Mouse (Mus musculus): ENCODE data around the gene Palmd. TPM values are rescaled to one million over a fixed set of nuclear protein-coding genes. Genes with fewer than 3 reads are reported as not detected.

Palmd gene
- polyA plus RNA-seq, 1 experiment from 2014 or later: 4.9 TPM

- Histone ChIP-seq H3K4me2 (no peak overlapping the region), H3K27ac (ENCODE audit: low read depth) (no peak overlapping the region), H3K4me3 (ENCODE audit: low read depth, low read length) (no peak overlapping the region), H3K9me3 (ENCODE audit: low read depth, low read length) (no peaks in the 10 kb centered on the region), H3K9ac (no peak overlapping the region), H3K4me1 (ENCODE audit: insufficient read depth) (no peaks in the 10 kb centered on the region), H3K36me3 (ENCODE audit: insufficient read depth) (no peaks in the 10 kb centered on the region), H3K27me3 (ENCODE audit: insufficient read depth, low read length) (no peaks in the 10 kb centered on the region)
- WGBS: 73% methylated on average over 2 of the region's 2 CpGs
- TF ChIP-seq CTCF (IDR thresholded peaks at IDR 0.05; ENCODE audit: low read depth): no peak
- ATAC-seq (ENCODE audit: insufficient read depth) (no peak), DNase-seq (no peak)
Measured at GRCm38 (mm10) chr3:116991180-116991579, 22.4 kb upstream of the Palmd start.

GRCm38 (mm10) chr3:116988221-116988620 lies 19.4 kb upstream of the Palmd start:
- Histone ChIP-seq H3K9ac (no peak overlapping the region), H3K4me2 (no peak overlapping the region), H3K27ac (ENCODE audit: low read depth) (no peak overlapping the region), H3K9me3 (ENCODE audit: low read depth, low read length) (no peaks in the 10 kb centered on the region), H3K27me3 (ENCODE audit: insufficient read depth, low read length) (no peaks in the 10 kb centered on the region), H3K4me3 (ENCODE audit: low read depth, low read length) (no peak overlapping the region), H3K4me1 (ENCODE audit: insufficient read depth) (no peaks in the 10 kb centered on the region), H3K36me3 (ENCODE audit: insufficient read depth) (no peaks in the 10 kb centered on the region)
- 78% methylated on average over 3 of the region's 3 CpGs for WGBS
- DNase-seq (no peak), ATAC-seq (ENCODE audit: insufficient read depth) (no peak)
- TF ChIP-seq CTCF (IDR thresholded peaks at IDR 0.05; ENCODE audit: low read depth): no peak

- DNase-seq: no peak
- no peak for ATAC-seq (ENCODE audit: insufficient read depth)
- no peaks in the 10 kb centered on the region for H3K4me1 ChIP-seq (ENCODE audit: insufficient read depth)
- H3K36me3 ChIP-seq (ENCODE audit: insufficient read depth): no peaks in the 10 kb centered on the region
- TF ChIP-seq CTCF (IDR thresholded peaks at IDR 0.05; ENCODE audit: low read depth): no peak
- H3K4me3 ChIP-seq (ENCODE audit: low read depth, low read length): no peak overlapping the region
- H3K4me2 ChIP-seq: no peak overlapping the region
- no peak overlapping the region for H3K27ac ChIP-seq (ENCODE audit: low read depth)
- no peaks in the 10 kb centered on the region for H3K9me3 ChIP-seq (ENCODE audit: low read depth, low read length)
- WGBS: 49% methylated on average over 2 of the region's 2 CpGs
- no peak overlapping the region for H3K9ac ChIP-seq
- no peaks in the 10 kb centered on the region for H3K27me3 ChIP-seq (ENCODE audit: insufficient read depth, low read length)
Measured at GRCm38 (mm10) chr3:116986451-116986850, 17.7 kb upstream of the Palmd start.

- 68% methylated on average over 1 of the region's 1 CpGs for WGBS
- H3K4me3 ChIP-seq (ENCODE audit: low read depth, low read length): no peak overlapping the region
- H3K4me1 ChIP-seq (ENCODE audit: insufficient read depth): no peaks in the 10 kb centered on the region
- H3K27ac ChIP-seq (ENCODE audit: low read depth): no peak overlapping the region
- no peaks in the 10 kb centered on the region for H3K9me3 ChIP-seq (ENCODE audit: low read depth, low read length)
- ATAC-seq (ENCODE audit: insufficient read depth) (no peak), DNase-seq (no peak)
- H3K4me2 ChIP-seq: no peak overlapping the region
- H3K9ac ChIP-seq: no peak overlapping the region
- TF ChIP-seq CTCF (IDR thresholded peaks at IDR 0.05; ENCODE audit: low read depth): no peak
- no peaks in the 10 kb centered on the region for H3K27me3 ChIP-seq (ENCODE audit: insufficient read depth, low read length)
- no peaks in the 10 kb centered on the region for H3K36me3 ChIP-seq (ENCODE audit: insufficient read depth)
Measured at GRCm38 (mm10) chr3:116985741-116986140, 17.0 kb upstream of the Palmd start.

- H3K4me2 ChIP-seq: no peak overlapping the region
- no peak overlapping the region for H3K9ac ChIP-seq
- no peaks in the 10 kb centered on the region for H3K9me3 ChIP-seq (ENCODE audit: low read depth, low read length)
- no peak overlapping the region for H3K27ac ChIP-seq (ENCODE audit: low read depth)
- H3K36me3 ChIP-seq (ENCODE audit: insufficient read depth): no peaks in the 10 kb centered on the region
- no peaks in the 10 kb centered on the region for H3K27me3 ChIP-seq (ENCODE audit: insufficient read depth, low read length)
- DNase-seq (peak; percentile 66), ATAC-seq (ENCODE audit: insufficient read depth) (peak; percentile 31; the same call in 1 of the 2 replicates)
- no peaks in the 10 kb centered on the region for H3K4me1 ChIP-seq (ENCODE audit: insufficient read depth)
- 20% methylated on average over 1 of the region's 1 CpGs for WGBS
- no peak overlapping the region for H3K4me3 ChIP-seq (ENCODE audit: low read depth, low read length)
- TF ChIP-seq CTCF (IDR thresholded peaks at IDR 0.05; ENCODE audit: low read depth): no peak
Measured at GRCm38 (mm10) chr3:116985042-116985455, 16.3 kb upstream of the Palmd start.

- Histone ChIP-seq H3K4me1 (ENCODE audit: insufficient read depth) (no peaks in the 10 kb centered on the region), H3K9ac (no peak overlapping the region), H3K36me3 (ENCODE audit: insufficient read depth) (no peaks in the 10 kb centered on the region), H3K27ac (ENCODE audit: low read depth) (no peak overlapping the region), H3K4me2 (no peak overlapping the region), H3K27me3 (ENCODE audit: insufficient read depth, low read length) (no peaks in the 10 kb centered on the region), H3K4me3 (ENCODE audit: low read depth, low read length) (no peak overlapping the region), H3K9me3 (ENCODE audit: low read depth, low read length) (no peaks in the 10 kb centered on the region)
- DNase-seq (peak; percentile 56), ATAC-seq (ENCODE audit: insufficient read depth) (no peak)
- 50% methylated on average over 9 of the region's 9 CpGs for WGBS
- TF ChIP-seq CTCF (IDR thresholded peaks at IDR 0.05; ENCODE audit: low read depth): no peak
Measured at GRCm38 (mm10) chr3:116981811-116982575, 13.2 kb upstream of the Palmd start.

GRCm38 (mm10) chr3:116969786-116970185 lies 999 bp upstream of the Palmd start:
- no peak for TF ChIP-seq CTCF (IDR thresholded peaks at IDR 0.05; ENCODE audit: low read depth)
- ATAC-seq (ENCODE audit: insufficient read depth): no peak
- no peak overlapping the region for H3K9ac ChIP-seq
- H3K9me3 ChIP-seq (ENCODE audit: low read depth, low read length): no peaks in the 10 kb centered on the region
- no peaks in the 10 kb centered on the region for H3K27me3 ChIP-seq (ENCODE audit: insufficient read depth, low read length)
- no peak for DNase-seq
- H3K4me2 ChIP-seq: no peak overlapping the region
- H3K27ac ChIP-seq (ENCODE audit: low read depth): no peak overlapping the region
- H3K4me1 ChIP-seq (ENCODE audit: insufficient read depth): 0 out of 2 replicates have a peak, but pooled peaks cover 5% of the 10 kb centered on the region
- H3K4me3 ChIP-seq (ENCODE audit: low read depth, low read length): no peak overlapping the region
- H3K36me3 ChIP-seq (ENCODE audit: insufficient read depth): no peaks in the 10 kb centered on the region
- WGBS: 62% methylated on average over 5 of the region's 5 CpGs
